Mouse (Mus musculus): ENCODE data around the gene Ctdspl. TPM values are rescaled to one million over a fixed set of nuclear protein-coding genes. Genes with fewer than 3 reads are reported as not detected.

Gene Ctdspl
- total and polyA plus RNA-seq, 2 experiments from 2014 or later = 4.6 to 7.8 TPM

GRCm38 (mm10) chr9:119038574-119038973 lies 112.3 kb downstream of the Ctdspl start:
- H3K4me2 ChIP-seq (ENCODE audit: low read depth) = no peak overlapping the region
- no peak for ATAC-seq
- 92% methylated on average over 3 of the region's 3 CpGs for WGBS

GRCm38 (mm10) chr9:119040101-119040775 lies 114.0 kb downstream of the Ctdspl start:
- Histone ChIP-seq H3K36me3 (ENCODE audit: insufficient read depth) (peaks cover 21% of the 10 kb centered on the region), H3K4me3 (ENCODE audit: low read depth, low read length) (no peak overlapping the region), H3K9me3 (ENCODE audit: low read length) (no peaks in the 10 kb centered on the region), H3K4me2 (ENCODE audit: low read depth) (no peak overlapping the region), H3K27ac (ENCODE audit: low read depth, low read length) (no peak overlapping the region), H3K27me3 (ENCODE audit: insufficient read depth, low read length) (no peaks in the 10 kb centered on the region), H3K9ac (no peak overlapping the region), H3K4me1 (ENCODE audit: insufficient read depth) (no peaks in the 10 kb centered on the region)
- 72% methylated on average over 15 of the region's 15 CpGs for WGBS
- ATAC-seq = no peak
- peak; percentile 16 for DNase-seq
- no peak for TF ChIP-seq CTCF (IDR thresholded peaks at IDR 0.05; ENCODE audit: low read depth)

More at GRCm38 (mm10) chr9:119038574-119038973, 112.3 kb downstream of the Ctdspl start:
- no peaks in the 10 kb centered on the region for H3K27me3 ChIP-seq (ENCODE audit: insufficient read depth, low read length)
- H3K27ac ChIP-seq (ENCODE audit: low read depth, low read length) = no peak overlapping the region
- H3K36me3 ChIP-seq (ENCODE audit: insufficient read depth) = peaks cover 21% of the 10 kb centered on the region
- no peak for TF ChIP-seq CTCF (IDR thresholded peaks at IDR 0.05; ENCODE audit: low read depth)
- no peaks in the 10 kb centered on the region for H3K9me3 ChIP-seq (ENCODE audit: low read length)
- no peak overlapping the region for H3K9ac ChIP-seq
- peaks cover 4% of the 10 kb centered on the region; the same call in 1 of the 2 replicates for H3K4me1 ChIP-seq (ENCODE audit: insufficient read depth)
- no peak for DNase-seq
- H3K4me3 ChIP-seq (ENCODE audit: low read depth, low read length) = no peak overlapping the region

GRCm38 (mm10) chr9:119048182-119048903 lies 122.1 kb downstream of the Ctdspl start:
- Histone ChIP-seq H3K9me3 (ENCODE audit: low read length) (no peaks in the 10 kb centered on the region), H3K4me3 (ENCODE audit: low read depth, low read length) (no peak overlapping the region), H3K27ac (ENCODE audit: low read depth, low read length) (no peak overlapping the region), H3K36me3 (ENCODE audit: insufficient read depth) (no peaks in the 10 kb centered on the region; the same call in 1 of the 2 replicates), H3K4me1 (ENCODE audit: insufficient read depth) (no peaks in the 10 kb centered on the region), H3K27me3 (ENCODE audit: insufficient read depth, low read length) (peaks cover 7% of the 10 kb centered on the region), H3K4me2 (ENCODE audit: low read depth) (no peak overlapping the region), H3K9ac (no peak overlapping the region)
- WGBS = 84% methylated on average over 11 of the region's 11 CpGs
- ATAC-seq = no peak
- DNase-seq = no peak
- no peak for TF ChIP-seq CTCF (IDR thresholded peaks at IDR 0.05; ENCODE audit: low read depth)

GRCm38 (mm10) chr9:119051158-119051557 lies 124.9 kb downstream of the Ctdspl start:
- ATAC-seq (no peak), DNase-seq (no peak)
- 78% methylated on average over 2 of the region's 2 CpGs for WGBS
- Histone ChIP-seq H3K4me3 (ENCODE audit: low read depth, low read length) (no peak overlapping the region), H3K36me3 (ENCODE audit: insufficient read depth) (no peaks in the 10 kb centered on the region), H3K27ac (ENCODE audit: low read depth, low read length) (no peak overlapping the region), H3K4me2 (ENCODE audit: low read depth) (no peak overlapping the region), H3K27me3 (ENCODE audit: insufficient read depth, low read length) (peaks cover 9% of the 10 kb centered on the region), H3K9me3 (ENCODE audit: low read length) (no peaks in the 10 kb centered on the region), H3K4me1 (ENCODE audit: insufficient read depth) (no peaks in the 10 kb centered on the region), H3K9ac (no peak overlapping the region)
- no peak for TF ChIP-seq CTCF (IDR thresholded peaks at IDR 0.05; ENCODE audit: low read depth)

GRCm38 (mm10) chr9:119052154-119052944 lies 126.1 kb downstream of the Ctdspl start, which contains the start of gene Vill:
TSS of gene Vill (plus strand) at chr9:119052778.
- H3K27me3 ChIP-seq (ENCODE audit: insufficient read depth, low read length) = peaks cover 9% of the 10 kb centered on the region
- H3K4me1 ChIP-seq (ENCODE audit: insufficient read depth) = no peaks in the 10 kb centered on the region
- H3K4me3 ChIP-seq (ENCODE audit: low read depth, low read length) = 0 out of 2 replicates have a peak within 1 kb of the TSS, but pooled peaks have one; percentile 5
- no peak for TF ChIP-seq CTCF (IDR thresholded peaks at IDR 0.05; ENCODE audit: low read depth)
- H3K9me3 ChIP-seq (ENCODE audit: low read length) = no peaks in the 10 kb centered on the region
- ATAC-seq (0 out of 2 replicates have a peak, but pooled peaks have one; percentile 27), DNase-seq (no peak)
- H3K27ac ChIP-seq (ENCODE audit: low read depth, low read length) = no peak within 1 kb of the TSS
- H3K4me2 ChIP-seq (ENCODE audit: low read depth) = peak within 1 kb of the TSS; percentile 34; the same call in 1 of the 2 replicates
- 26% methylated on average over 22 of the region's 22 CpGs for WGBS
- no peak within 1 kb of the TSS for H3K9ac ChIP-seq
- no peaks in the 10 kb centered on the region for H3K36me3 ChIP-seq (ENCODE audit: insufficient read depth)

GRCm38 (mm10) chr9:119053964-119054576 lies 127.8 kb downstream of the Ctdspl start:
- Histone ChIP-seq H3K27me3 (ENCODE audit: insufficient read depth, low read length) (peaks cover 9% of the 10 kb centered on the region), H3K9ac (no peak overlapping the region), H3K4me3 (ENCODE audit: low read depth, low read length) (no peak overlapping the region), H3K4me1 (ENCODE audit: insufficient read depth) (no peaks in the 10 kb centered on the region), H3K4me2 (ENCODE audit: low read depth) (no peak overlapping the region), H3K27ac (ENCODE audit: low read depth, low read length) (no peak overlapping the region), H3K9me3 (ENCODE audit: low read length) (no peaks in the 10 kb centered on the region), H3K36me3 (ENCODE audit: insufficient read depth) (no peaks in the 10 kb centered on the region)
- TF ChIP-seq CTCF (IDR thresholded peaks at IDR 0.05; ENCODE audit: low read depth) = no peak
- 84% methylated on average over 9 of the region's 9 CpGs for WGBS
- no peak for ATAC-seq
- no peak for DNase-seq

All from forebrain, postnatal 0 days (tissue).